Mouse (Mus musculus) Patski (cell line): ENCODE measurements around the gene Rps19. TPM values are rescaled to one million over a fixed set of nuclear protein-coding genes. Genes with fewer than 3 reads are reported as not detected.

Source experiments
- ATAC-seq: fragments of 100-300 bp; one replicate; pipeline ENCODE4 v1.8.0; 2021
- CTCF ChIA-PET: fragments of 350-600 bp; sonication (Branson Sonifier 250); formaldehyde crosslinking; loops from one replicate; lab custom pipeline; 2022; ENCODE audit warnings: inconsistent platforms; lab: Charles Lee
- POLR2A ChIA-PET: fragments of 350-600 bp; sonication (Branson Sonifier 250); formaldehyde crosslinking; loops from one replicate; lab custom pipeline; 2022; ENCODE audit warnings: antibody characterized with exemption, inconsistent platforms; lab: Charles Lee
- DNase-seq: peaks from one replicate; pipeline ENCODE4 v3.0.0-alpha.2; 2011; ENCODE audit warnings: low read depth, low spot score
- H3K27me3 ChIP-seq: fragments of 371-371 bp; one replicate; pipeline ENCODE4 v1.5.1; 2021
- CTCF ChIP-seq: fragments of 100-300 bp; IDR thresholded peaks from one replicate; pipeline ENCODE4 v1.5.1; 2021
- in situ Hi-C: fragments of 300-500 bp; cut with MboI; formaldehyde crosslinking; loops from 3 replicates; pipeline ENCODE4 v1.11.1; 2018; ENCODE audit warnings: low pct_unique_long_range_greater_than_20kb, mixed read lengths
- polyA plus RNA-seq: library from polyadenylated mRNA; unstranded; gene quantifications from one replicate; pipeline ENCODE4 v1.2.3, GENCODE M21; 2021

The Rps19 gene
- polyA plus RNA-seq, 1 experiment from 2014 or later, result 393 TPM

DNA sequence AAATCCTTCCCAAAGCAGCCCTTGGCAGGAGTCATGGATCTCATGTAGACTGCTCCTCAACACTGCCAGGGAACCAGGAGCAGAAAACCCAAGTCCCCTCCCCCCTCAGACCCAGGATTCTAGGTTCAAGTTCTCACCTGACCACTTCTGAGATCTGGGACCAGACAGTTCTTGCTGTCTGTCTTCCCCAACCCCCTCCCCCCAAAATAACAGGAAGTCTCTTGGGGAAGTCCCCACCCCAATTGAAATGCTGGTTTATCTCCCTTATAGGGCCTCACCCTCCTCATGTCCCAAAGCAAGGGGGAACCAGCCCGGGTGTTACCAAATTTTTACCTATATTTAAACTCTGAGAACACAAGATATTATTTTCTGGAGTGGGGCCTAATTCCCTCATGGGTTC is 17.7 kb downstream of the Rps19 start:
- H3K27me3 ChIP-seq, result no peaks in the 10 kb centered on the region
- ChIA-PET POLR2A (interaction anchor here (0.5 kb wide), 1 partner anchor 19 kb away, joined by 5 read pairs; no protein-coding TSS in a partner anchor), CTCF (interaction anchor here (3.5 kb wide), 1 partner anchor 12 kb away, joined by 25 read pairs; no protein-coding TSS in a partner anchor)
- in situ Hi-C loops, result no loop called here
- TF ChIP-seq CTCF, result no peak
- DNase-seq (no peak), ATAC-seq (no peak)

DNA sequence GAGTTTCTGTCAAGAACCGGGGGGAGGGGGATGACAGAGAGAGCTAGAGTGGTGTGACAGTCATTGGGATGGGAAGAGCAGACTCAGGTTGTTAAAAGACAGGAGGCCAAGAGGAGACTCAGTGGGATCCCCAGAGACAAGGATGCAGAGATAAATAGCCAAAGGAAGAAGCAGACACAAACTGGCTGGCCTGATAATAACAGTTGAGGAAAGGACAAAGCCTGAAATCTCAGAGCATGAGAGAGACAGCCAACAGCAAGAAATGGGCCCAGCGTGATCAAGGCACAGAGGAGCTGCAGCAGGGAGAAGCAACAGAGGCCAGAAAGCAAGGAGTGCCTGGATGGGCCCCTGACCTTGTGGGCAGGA is 18.1 kb downstream of the Rps19 start:
- in situ Hi-C loops, result no loop called here
- TF ChIP-seq CTCF, result no peak
- ATAC-seq, result no peak
- ChIA-PET POLR2A (interaction anchor here (0.5 kb wide), 1 partner anchor 18 kb away, joined by 5 read pairs; no protein-coding TSS in a partner anchor), CTCF (interaction anchor here (3.5 kb wide), 1 partner anchor 12 kb away, joined by 25 read pairs; no protein-coding TSS in a partner anchor)
- no peak for DNase-seq
- H3K27me3 ChIP-seq, result no peaks in the 10 kb centered on the region

DNA sequence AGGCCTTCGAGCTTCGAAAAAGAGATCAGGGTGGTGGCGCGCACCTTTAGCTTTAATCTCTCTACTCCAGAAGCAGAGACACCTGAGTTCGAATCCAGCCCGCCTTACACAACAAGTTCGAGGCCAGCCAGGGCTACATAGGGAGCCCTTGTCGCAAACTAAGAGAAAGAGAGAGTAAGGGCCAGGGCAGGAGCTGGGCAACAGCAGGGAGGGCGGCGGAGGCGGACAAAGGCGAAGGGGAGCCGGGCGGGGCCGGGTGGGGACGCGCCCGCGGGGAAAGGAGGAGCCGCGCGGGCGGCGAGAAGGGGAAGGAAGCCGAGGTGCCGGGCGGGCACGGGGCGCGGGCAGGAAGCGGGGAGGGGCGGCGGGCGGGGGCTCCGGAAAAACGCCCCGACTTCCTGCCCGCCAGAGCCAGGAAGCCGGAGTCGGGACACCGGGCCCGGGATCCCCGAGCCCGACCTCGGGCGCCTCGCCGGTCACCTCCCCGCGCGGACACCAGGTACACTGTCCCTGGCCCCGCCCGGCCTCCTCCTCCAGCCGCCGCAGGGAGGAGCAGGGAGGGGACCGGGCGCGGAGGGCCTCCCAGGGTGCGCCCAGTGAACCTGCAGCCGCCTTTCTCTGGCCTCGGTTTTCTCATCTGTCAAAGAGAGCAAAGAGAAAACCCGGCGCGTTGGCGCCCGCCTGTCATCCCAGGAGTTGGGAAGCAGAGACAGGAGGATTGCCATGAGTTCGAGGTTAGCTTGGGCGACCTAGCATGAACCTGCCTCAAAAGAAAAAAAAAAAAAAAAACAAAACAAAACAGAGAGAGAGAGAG is 18.7 kb downstream of the Rps19 start, which contains the start of gene Arhgef1:
TSS of gene Arhgef1 (plus strand) at position 283 of the 814 bp plus-strand sequence.
- ChIA-PET CTCF (interaction anchor here (1.7 to 3.5 kb wide), 2 partner anchors 13 to 18 kb away, joined by 6 to 25 read pairs; partner anchors contain the start of gene Rps19), POLR2A (interaction anchor here (0.5 to 1.0 kb wide), 3 partner anchors 14 to 18 kb away, joined by 3 to 5 read pairs (median 4); partner anchors contain the start of gene Rps19)
- TF ChIP-seq CTCF, result no peak
- DNase-seq (no peak), ATAC-seq (no peak)
- no peaks in the 10 kb centered on the region for H3K27me3 ChIP-seq
- in situ Hi-C loops, result no loop called here

DNA sequence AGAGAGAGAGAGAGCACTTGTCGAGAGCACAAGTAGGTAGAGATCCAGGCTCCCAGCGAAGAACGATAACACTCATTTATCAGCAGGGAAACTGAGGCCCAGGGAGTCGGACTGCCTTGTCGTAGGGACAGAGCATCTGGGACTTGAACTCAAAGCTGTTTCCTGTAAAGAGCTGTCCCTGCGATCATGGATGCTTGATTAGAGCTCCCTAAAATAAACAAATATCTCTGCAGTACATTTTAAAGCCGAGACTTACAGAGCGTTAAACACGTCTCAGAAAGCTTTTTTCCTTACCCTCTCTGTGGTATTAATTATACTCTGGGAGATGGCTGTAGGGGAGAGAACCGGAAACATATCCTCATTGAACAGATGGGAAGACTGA is 19.3 kb downstream of the Rps19 start:
- ATAC-seq, result no peak

DNA sequence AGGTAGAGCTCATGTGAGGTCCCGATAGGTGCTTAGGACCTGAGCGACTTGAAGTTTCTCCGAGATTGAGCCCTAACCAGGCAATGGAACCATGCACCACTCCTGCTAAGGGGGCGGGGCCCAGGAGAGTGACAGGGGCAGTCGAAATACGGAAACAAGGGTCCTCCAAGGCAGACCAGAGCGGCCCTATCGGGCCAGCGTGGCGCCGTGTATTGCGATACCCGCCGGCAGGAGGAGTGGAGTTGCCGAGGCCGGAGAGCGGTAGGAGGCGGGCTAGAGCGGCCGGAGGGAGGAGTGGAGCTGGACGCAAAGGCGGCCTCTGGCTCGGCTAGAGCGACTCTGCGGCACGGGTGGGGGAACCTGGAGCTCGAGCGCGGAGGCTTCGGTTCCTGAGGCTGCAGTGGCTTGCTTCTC is 19.9 kb downstream of the Rps19 start:
- DNase-seq (peak; percentile 84), ATAC-seq (peak; percentile 86)
- in situ Hi-C loops, result no loop called here
- no peak for TF ChIP-seq CTCF
- ChIA-PET CTCF (interaction anchor here (0.7 to 3.5 kb wide), 8 partner anchors 9 to 85 kb away, joined by 3 to 25 read pairs (median 4); partner anchors contain the start of genes Rabac1 and Rps19), POLR2A (interaction anchor here (0.6 to 1.0 kb wide), 5 partner anchors 14 to 80 kb away, joined by 3 to 6 read pairs (median 3); partner anchors contain the start of gene Rps19)
- H3K27me3 ChIP-seq, result no peaks in the 10 kb centered on the region

More for the DNA sequence above, 19.3 kb downstream of the Rps19 start:
- ChIA-PET CTCF (interaction anchor here (0.9 to 3.5 kb wide), 5 partner anchors 10 to 84 kb away, joined by 3 to 25 read pairs (median 6); partner anchors contain the start of gene Rps19), POLR2A (interaction anchor here (0.6 to 1.0 kb wide), 4 partner anchors 13 to 79 kb away, joined by 3 to 4 read pairs (median 3); partner anchors contain the start of gene Rps19)
- TF ChIP-seq CTCF, result no peak
- H3K27me3 ChIP-seq, result no peaks in the 10 kb centered on the region
- in situ Hi-C loops, result no loop called here
- no peak for DNase-seq

DNA sequence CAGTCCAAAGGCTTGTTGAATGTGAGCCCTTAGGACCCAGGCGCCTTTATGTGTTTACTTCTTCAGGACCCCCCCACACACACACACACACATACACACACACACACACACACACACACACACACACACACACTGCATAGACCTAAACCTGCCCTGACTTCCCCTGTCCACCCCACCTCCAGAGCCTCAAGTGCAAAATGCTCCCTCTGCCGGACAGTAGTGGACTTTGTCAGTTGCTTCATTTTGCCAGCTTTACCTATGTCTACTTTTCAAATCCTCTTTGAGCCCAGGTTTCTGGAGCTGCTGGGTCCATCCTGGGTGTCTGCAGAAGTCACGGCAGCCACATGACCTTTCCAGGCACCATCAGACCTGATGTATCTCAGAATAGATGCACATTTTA is 20.8 kb downstream of the Rps19 start:
- POLR2A ChIA-PET, result interaction anchor here (0.6 to 0.9 kb wide), 3 partner anchors 19 to 61 kb away, joined by 3 to 6 read pairs (median 4); no protein-coding TSS in a partner anchor
- no peak for TF ChIP-seq CTCF
- ATAC-seq, result no peak
- DNase-seq, result no peak
- in situ Hi-C loops, result no loop called here
- H3K27me3 ChIP-seq, result no peaks in the 10 kb centered on the region
- CTCF ChIA-PET, result interaction anchor here (1.0 to 3.5 kb wide), 4 partner anchors 10 to 80 kb away, joined by 3 to 25 read pairs (median 4); no protein-coding TSS in a partner anchor

DNA sequence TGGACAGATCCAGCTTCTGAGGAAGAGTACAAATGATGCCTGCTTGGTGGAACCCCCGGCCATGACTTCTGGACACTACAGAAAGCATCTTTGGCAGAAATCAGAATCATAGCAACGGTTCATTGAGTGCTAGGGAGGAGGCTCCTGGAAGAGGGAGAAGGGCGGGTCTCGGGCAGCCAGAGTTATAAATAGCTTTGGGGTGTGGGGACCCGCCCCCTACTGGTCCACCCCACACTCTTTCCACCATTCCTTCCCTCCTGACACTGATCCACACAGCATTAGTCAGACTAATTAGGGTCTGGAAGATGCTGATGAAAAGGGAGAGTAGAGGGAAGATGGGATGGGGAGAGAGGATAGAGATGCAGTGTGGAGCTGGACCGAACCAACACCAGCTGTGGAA is 22.4 kb downstream of the Rps19 start:
- no peak for TF ChIP-seq CTCF
- POLR2A ChIA-PET, result interaction anchor here (0.6 to 1.0 kb wide), 2 partner anchors 11 to 20 kb away, joined by 3 to 4 read pairs; no protein-coding TSS in a partner anchor

DNA sequence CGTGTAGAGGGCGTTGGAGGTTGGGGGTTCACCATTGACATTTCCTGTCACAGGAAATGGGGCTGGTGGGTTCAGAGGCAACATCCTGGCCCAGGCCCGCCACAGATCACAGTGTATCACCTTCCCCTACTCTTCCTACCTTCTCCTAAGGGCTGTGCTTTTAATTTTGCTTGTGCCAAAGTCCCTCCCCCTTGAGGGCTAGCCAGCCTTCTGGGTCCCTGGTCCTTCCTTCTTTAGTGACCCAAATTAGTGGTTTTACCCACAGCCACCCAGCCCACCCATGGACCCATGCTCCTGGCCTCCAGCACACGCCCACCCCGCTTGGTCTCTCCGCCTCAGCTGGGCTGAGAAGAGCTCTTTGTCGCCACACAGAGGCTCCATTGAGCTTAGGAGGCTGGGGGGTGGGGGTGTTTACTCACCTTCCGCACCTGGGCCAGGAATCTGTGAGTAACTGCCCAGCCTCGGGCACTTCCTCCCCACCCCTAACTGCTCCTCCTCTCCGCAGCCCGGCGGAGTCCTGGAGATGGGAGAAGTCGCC is 23.1 kb downstream of the Rps19 start:
- no peak for ATAC-seq
- POLR2A ChIA-PET, result interaction anchor here (0.6 to 1.0 kb wide), 2 partner anchors 11 to 20 kb away, joined by 3 to 4 read pairs; no protein-coding TSS in a partner anchor

More for the DNA sequence above, 22.4 kb downstream of the Rps19 start:
- no peak for ATAC-seq
- no peaks in the 10 kb centered on the region for H3K27me3 ChIP-seq
- CTCF ChIA-PET, result interaction anchor here (1.2 kb wide), 1 partner anchor 63 kb away, joined by 3 read pairs; no protein-coding TSS in a partner anchor
- in situ Hi-C loops, result no loop called here
- no peak for DNase-seq

DNA sequence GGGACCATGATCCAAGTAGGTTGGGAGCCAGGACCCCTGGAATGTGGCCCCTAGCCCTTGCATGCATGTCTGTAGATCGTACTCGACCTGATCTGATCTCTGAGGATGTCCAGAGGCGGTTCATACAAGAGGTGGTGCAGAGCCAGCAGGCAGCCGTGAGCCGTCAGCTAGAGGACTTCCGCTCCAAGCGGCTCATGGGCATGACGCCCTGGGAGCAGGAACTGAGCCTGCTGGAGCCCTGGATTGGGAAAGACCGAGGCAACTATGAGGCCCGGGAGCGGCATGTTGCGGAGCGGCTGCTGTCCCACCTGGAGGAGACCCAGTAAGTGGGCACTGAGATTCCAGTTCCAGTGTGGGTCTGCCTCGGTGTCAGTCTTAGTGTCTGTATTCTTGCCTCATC is 28.3 kb downstream of the Rps19 start:
- no peak for DNase-seq
- ChIA-PET POLR2A (no interaction called here), CTCF (no interaction called here)
- in situ Hi-C loops, result no loop called here
- H3K27me3 ChIP-seq, result no peaks in the 10 kb centered on the region
- no peak for ATAC-seq
- no peak for TF ChIP-seq CTCF

More for the DNA sequence above, 23.1 kb downstream of the Rps19 start:
- no peak for DNase-seq
- CTCF ChIA-PET, result interaction anchor here (0.7 to 1.2 kb wide), 2 partner anchors 17 to 63 kb away, joined by 3 read pairs; no protein-coding TSS in a partner anchor
- in situ Hi-C loops, result no loop called here
- TF ChIP-seq CTCF, result no peak
- H3K27me3 ChIP-seq, result no peaks in the 10 kb centered on the region
